Mouse (Mus musculus): ENCODE measurements around the gene Pim2. TPM values are rescaled to one million over a fixed set of nuclear protein-coding genes. Genes with fewer than 3 reads are reported as not detected.
"Not testable (repeated sequence)": the region's sequence is repeated elsewhere in the genome, so short reads cannot be mapped to it uniquely, and the experiment has no call there.

Pim2 gene
- polyA plus RNA-seq, 1 experiment from 2014 or later, result 3.5 TPM

GRCm38 (mm10) chrX:7907735-7908134 lies 29.7 kb downstream of the Pim2 start, which contains the start of gene Gm10491:
TSS of gene Gm10491 (minus strand) at chrX:7907835.
- Histone ChIP-seq H3K27ac (replicated peaks) (no peak within 1 kb of the TSS), H3K4me1 (replicated peaks) (no peaks in the 10 kb centered on the region), H3K9ac (no peak within 1 kb of the TSS), H3K9me3 (replicated peaks) (no peaks in the 10 kb centered on the region), H3K27me3 (no peaks in the 10 kb centered on the region), H3K4me2 (no peak within 1 kb of the TSS), H3K4me3 (replicated peaks) (no peak within 1 kb of the TSS), H3K36me3 (replicated peaks) (peaks cover 10% of the 10 kb centered on the region; the same call in 1 of the 2 replicates)
- ATAC-seq (ENCODE audit: insufficient read depth), result no peak
- 67% methylated on average over 5 of the region's 5 CpGs for WGBS (ENCODE audit: insufficient replicate concordance)

GRCm38 (mm10) chrX:7909242-7909641 lies 31.2 kb downstream of the Pim2 start, which contains the start of gene Gm10490:
TSS of gene Gm10490 (plus strand) at chrX:7909542.
- WGBS (ENCODE audit: insufficient replicate concordance), result 63% methylated on average over 4 of the region's 4 CpGs
- ATAC-seq (ENCODE audit: insufficient read depth); H3K4me1 ChIP-seq (replicated peaks): not testable (repeated sequence)

GRCm38 (mm10) chrX:7910473-7910872 lies 32.4 kb downstream of the Pim2 start:
- no peak overlapping the region for H3K27ac ChIP-seq (replicated peaks)
- ATAC-seq (ENCODE audit: insufficient read depth), result no peak
- H3K27me3 ChIP-seq, result no peaks in the 10 kb centered on the region
- no peaks in the 10 kb centered on the region for H3K4me1 ChIP-seq (replicated peaks)
- H3K9ac ChIP-seq, result no peak overlapping the region
- H3K9me3 ChIP-seq (replicated peaks), result no peaks in the 10 kb centered on the region
- H3K36me3 ChIP-seq (replicated peaks), result peaks cover 10% of the 10 kb centered on the region; the same call in 1 of the 2 replicates
- no peak overlapping the region for H3K4me2 ChIP-seq
- 53% methylated on average over 6 of the region's 6 CpGs for WGBS (ENCODE audit: insufficient replicate concordance)
- H3K4me3 ChIP-seq (replicated peaks), result no peak overlapping the region

More at GRCm38 (mm10) chrX:7909242-7909641, 31.2 kb downstream of the Pim2 start, which contains the start of gene Gm10490:
- H3K27me3 ChIP-seq; H3K9ac ChIP-seq; H3K9me3 ChIP-seq (replicated peaks); H3K27ac ChIP-seq (replicated peaks); H3K4me2 ChIP-seq; H3K4me3 ChIP-seq (replicated peaks): not testable (repeated sequence)
- peaks cover 10% of the 10 kb centered on the region; the same call in 1 of the 2 replicates for H3K36me3 ChIP-seq (replicated peaks)

- H3K9me3 ChIP-seq (replicated peaks); H3K4me3 ChIP-seq (replicated peaks); ATAC-seq (ENCODE audit: insufficient read depth); H3K27ac ChIP-seq (replicated peaks); H3K4me2 ChIP-seq; H3K4me1 ChIP-seq (replicated peaks); H3K36me3 ChIP-seq (replicated peaks); H3K9ac ChIP-seq: not testable (repeated sequence)
- peaks cover 27% of the 10 kb centered on the region for H3K27me3 ChIP-seq
- WGBS (ENCODE audit: insufficient replicate concordance), result 20% methylated on average over 3 of the region's 3 CpGs
These were observed 37.6 kb downstream of the Pim2 start for GRCm38 (mm10) chrX:7915669-7916068.

GRCm38 (mm10) chrX:7917960-7918359 lies 39.9 kb downstream of the Pim2 start:
- not testable (repeated sequence) for H3K4me1 ChIP-seq (replicated peaks); H3K9ac ChIP-seq; ATAC-seq (ENCODE audit: insufficient read depth); H3K4me2 ChIP-seq; H3K4me3 ChIP-seq (replicated peaks); H3K27ac ChIP-seq (replicated peaks); H3K36me3 ChIP-seq (replicated peaks); H3K9me3 ChIP-seq (replicated peaks)
- 53% methylated on average over 6 of the region's 6 CpGs for WGBS (ENCODE audit: insufficient replicate concordance)
- peaks cover 50% of the 10 kb centered on the region for H3K27me3 ChIP-seq

- 20% methylated on average over 40 of the region's 40 CpGs for WGBS (ENCODE audit: insufficient replicate concordance)
- Histone ChIP-seq H3K9me3 (replicated peaks) (no peaks in the 10 kb centered on the region), H3K4me2 (no peak within 1 kb of the TSS), H3K36me3 (replicated peaks) (no peaks in the 10 kb centered on the region), H3K9ac (no peak within 1 kb of the TSS), H3K27ac (replicated peaks) (no peak within 1 kb of the TSS), H3K4me3 (replicated peaks) (no peak within 1 kb of the TSS), H3K4me1 (replicated peaks) (no peaks in the 10 kb centered on the region), H3K27me3 (peaks cover 68% of the 10 kb centered on the region)
- ATAC-seq (ENCODE audit: insufficient read depth), result no peak
These were observed 41.7 kb downstream of the Pim2 start, which contains the start of gene Pcsk1n for GRCm38 (mm10) chrX:7919601-7920383. TSS of gene Pcsk1n (plus strand) at chrX:7919822.

GRCm38 (mm10) chrX:7922032-7922431 lies 44.0 kb downstream of the Pim2 start:
- Histone ChIP-seq H3K27me3 (peaks cover 91% of the 10 kb centered on the region), H3K9ac (no peak overlapping the region), H3K4me2 (peak overlapping the region; percentile 42; the same call in 1 of the 2 replicates), H3K4me3 (replicated peaks) (no peak overlapping the region), H3K9me3 (replicated peaks) (no peaks in the 10 kb centered on the region), H3K36me3 (replicated peaks) (no peaks in the 10 kb centered on the region), H3K27ac (replicated peaks) (no peak overlapping the region), H3K4me1 (replicated peaks) (no peaks in the 10 kb centered on the region)
- ATAC-seq (ENCODE audit: insufficient read depth), result no peak
- WGBS (ENCODE audit: insufficient replicate concordance), result 21% methylated on average over 31 of the region's 48 CpGs

GRCm38 (mm10) chrX:7926266-7926665 lies 48.2 kb downstream of the Pim2 start:
- ATAC-seq (ENCODE audit: insufficient read depth), result no peak
- Histone ChIP-seq H3K27me3 (peaks cover 85% of the 10 kb centered on the region), H3K9ac (no peak overlapping the region), H3K4me1 (replicated peaks) (no peaks in the 10 kb centered on the region), H3K4me2 (no peak overlapping the region), H3K9me3 (replicated peaks) (no peaks in the 10 kb centered on the region), H3K4me3 (replicated peaks) (no peak overlapping the region), H3K27ac (replicated peaks) (no peak overlapping the region), H3K36me3 (replicated peaks) (no peaks in the 10 kb centered on the region)
- 57% methylated on average over 6 of the region's 6 CpGs for WGBS (ENCODE audit: insufficient replicate concordance)

- Histone ChIP-seq H3K9ac (no peak overlapping the region), H3K9me3 (replicated peaks) (no peaks in the 10 kb centered on the region), H3K27me3 (peaks cover 76% of the 10 kb centered on the region), H3K4me1 (replicated peaks) (no peaks in the 10 kb centered on the region), H3K36me3 (replicated peaks) (no peaks in the 10 kb centered on the region), H3K4me3 (replicated peaks) (no peak overlapping the region), H3K27ac (replicated peaks) (no peak overlapping the region), H3K4me2 (no peak overlapping the region)
- ATAC-seq (ENCODE audit: insufficient read depth), result no peak
- 21% methylated on average over 10 of the region's 10 CpGs for WGBS (ENCODE audit: insufficient replicate concordance)
These were observed 49.1 kb downstream of the Pim2 start for GRCm38 (mm10) chrX:7927116-7927515.

- Histone ChIP-seq H3K27ac (replicated peaks) (no peak within 1 kb of the TSS), H3K27me3 (peaks cover 64% of the 10 kb centered on the region), H3K9me3 (replicated peaks) (no peaks in the 10 kb centered on the region), H3K4me1 (replicated peaks) (no peaks in the 10 kb centered on the region), H3K9ac (no peak within 1 kb of the TSS), H3K4me3 (replicated peaks) (no peak within 1 kb of the TSS), H3K4me2 (no peak within 1 kb of the TSS), H3K36me3 (replicated peaks) (no peaks in the 10 kb centered on the region)
- no peak for ATAC-seq (ENCODE audit: insufficient read depth)
- WGBS (ENCODE audit: insufficient replicate concordance), result 23% methylated on average over 19 of the region's 19 CpGs
These were observed 50.3 kb downstream of the Pim2 start, which contains the start of gene Eras for GRCm38 (mm10) chrX:7928270-7928790. TSS of gene Eras (minus strand) at chrX:7928607.
